Mouse (Mus musculus) kidney, embryonic 16.5 days (tissue): ENCODE results near the gene Supt4a. TPM values are rescaled to one million over a fixed set of nuclear protein-coding genes. Genes with fewer than 3 reads are reported as not detected.
A peak's percentile ranks its signal among the peaks of the same experiment; 100 is the strongest.

Experiments used
- ATAC-seq: fragments of 200-750 bp; cut with Nextera tagmentation; 2 replicates; pipeline ENCODE4 v1.8.0; 2017; ENCODE audit warnings: moderate TSS enrichment; ENCODE audit not compliant: low FRiP score, low TSS enrichment
- H3K27ac ChIP-seq: fragments of 300-500 bp; sonication (generic); 2 replicates; pipeline ENCODE4 v1.5.1; 2014; ENCODE audit warnings: low read length
- H3K27me3 ChIP-seq: fragments of 300-500 bp; sonication (generic); 2 replicates; pipeline ENCODE4 v1.6.1; 2014; ENCODE audit warnings: low read length, control low read depth, mixed read lengths; ENCODE audit not compliant: insufficient read depth
- H3K36me3 ChIP-seq: fragments of 300-500 bp; sonication (generic); 2 replicates; pipeline ENCODE4 v1.6.1; 2014; ENCODE audit warnings: low read length, control low read depth, mixed read lengths; ENCODE audit not compliant: insufficient read depth
- H3K4me1 ChIP-seq: fragments of 300-500 bp; sonication (generic); 2 replicates; pipeline ENCODE4 v1.6.1; 2014; ENCODE audit warnings: low read length, control low read depth, mixed read lengths; ENCODE audit not compliant: insufficient read depth
- H3K4me2 ChIP-seq: fragments of 300-500 bp; sonication (generic); replicated peaks from 2 replicates; pipeline ENCODE4 v1.6.1; 2014; ENCODE audit warnings: low read depth, low read length
- H3K4me3 ChIP-seq: fragments of 300-500 bp; sonication (generic); 2 replicates; pipeline ENCODE4 v1.5.1; 2014; ENCODE audit warnings: mild to moderate bottlenecking, low read length
- H3K9ac ChIP-seq: fragments of 300-500 bp; sonication (generic); replicated peaks from 2 replicates; pipeline ENCODE4 v1.6.1; 2014; ENCODE audit warnings: low read length
- H3K9me3 ChIP-seq: fragments of 300-500 bp; sonication (generic); 2 replicates; pipeline ENCODE4 v1.6.1; 2016; ENCODE audit warnings: low read length, control low read depth
- WGBS: fragments of 180-500 bp; shearing (Covaris S2); extraction: QIAGEN DNeasy Blood & Tissue Kit; methylation state at CpG from one replicate; pipeline ENCODE4 v1.1.7; 2014; 5-methylcytosine and 5-hydroxymethylcytosine counted together
- polyA plus RNA-seq: library from polyadenylated mRNA; unstranded; fragments of >200 nt; fragmentation: Nextera tagmentation; extraction: Ambion mirVana; gene quantifications from 2 replicates; pipeline ENCODE4 v1.2.1, GENCODE M21; 2015

The Supt4a gene
- polyA plus RNA-seq = 156 and 161 TPM in 2 replicates

DNA sequence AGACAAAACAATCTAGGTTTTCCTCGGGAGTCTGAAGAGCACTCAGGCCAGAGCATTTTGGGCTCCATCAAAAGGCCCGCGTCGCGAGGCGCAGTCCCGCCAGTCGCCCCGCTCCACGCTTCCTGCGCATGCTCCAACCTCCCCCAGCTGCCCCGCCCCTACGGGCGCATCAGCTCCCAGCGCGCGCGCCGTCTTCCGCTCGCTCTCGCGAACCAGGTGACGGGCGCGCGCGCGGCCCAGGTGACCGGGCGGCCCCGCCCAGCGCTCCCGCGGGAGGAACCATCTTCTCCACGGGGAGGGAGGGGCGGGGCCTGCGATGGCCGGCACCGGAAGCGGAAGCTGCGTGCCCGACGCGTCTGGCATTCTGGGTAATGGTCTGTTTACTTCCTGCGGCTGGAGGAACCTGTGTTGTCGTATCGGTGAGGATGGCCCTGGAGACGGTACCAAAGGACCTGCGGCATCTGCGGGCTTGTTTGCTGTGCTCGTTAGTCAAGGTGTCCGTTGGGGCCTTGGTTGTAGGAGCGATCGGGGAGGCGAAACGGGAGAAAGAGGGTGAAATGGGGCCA, at the start of gene Supt4a:
TSS of gene Supt4a (plus strand) at position 378 of the 566 bp plus-strand sequence.
- Histone ChIP-seq H3K4me1 (peaks cover 12% of the 10 kb centered on the region; the same call in 1 of the 2 replicates), H3K9me3 (no peaks in the 10 kb centered on the region), H3K27me3 (no peaks in the 10 kb centered on the region), H3K27ac (peak within 1 kb of the TSS; percentile 80), H3K9ac (peak within 1 kb of the TSS; percentile 86), H3K4me2 (peak within 1 kb of the TSS; percentile 74), H3K4me3 (peak within 1 kb of the TSS; percentile 68), H3K36me3 (peaks cover 24% of the 10 kb centered on the region)
- under 1% methylated on average over 57 of the region's 57 CpGs for WGBS
- ATAC-seq = peak; percentile 94

DNA sequence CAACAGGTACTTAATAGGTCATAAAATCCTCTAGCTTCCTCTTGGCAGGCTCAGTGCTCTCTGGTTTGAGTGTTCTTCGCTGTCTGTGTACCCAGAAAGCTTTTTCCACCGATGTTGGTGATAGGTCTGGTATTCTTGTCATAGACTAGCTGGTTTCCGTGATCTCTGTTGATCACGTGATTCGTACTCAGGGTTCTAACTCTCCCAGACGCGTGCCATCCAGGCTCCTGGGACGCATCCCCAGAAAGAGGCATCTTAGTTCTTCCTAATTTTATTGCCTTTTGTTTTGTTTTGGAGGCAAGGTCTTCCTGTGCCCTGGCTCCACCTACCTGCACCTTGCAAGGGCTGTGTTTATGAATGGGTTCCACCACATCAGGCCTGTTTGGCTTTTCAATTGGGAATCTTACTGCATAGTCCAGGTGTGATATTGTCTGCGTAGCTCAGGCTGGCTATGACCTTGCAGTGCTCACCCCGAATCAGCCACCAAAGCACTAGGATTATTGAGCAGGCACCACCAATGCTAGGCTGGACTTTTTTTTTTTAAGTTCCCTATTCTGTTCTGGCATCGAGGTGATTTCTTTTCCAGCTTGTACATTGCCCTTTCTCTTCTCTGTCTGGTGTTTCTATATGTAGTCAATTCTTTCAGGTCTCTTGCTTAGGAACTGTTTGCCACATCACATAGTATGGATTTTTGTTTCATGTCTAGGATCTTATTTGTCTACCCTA, 48.7 kb upstream of the Supt4a start:
- H3K4me2 ChIP-seq = peak overlapping the region; percentile 22; the same call in 1 of the 2 replicates
- peaks cover 35% of the 10 kb centered on the region for H3K4me1 ChIP-seq
- no peak overlapping the region for H3K9ac ChIP-seq
- no peak for ATAC-seq
- H3K4me3 ChIP-seq = no peak overlapping the region
- H3K9me3 ChIP-seq = no peaks in the 10 kb centered on the region
- H3K27ac ChIP-seq = peak overlapping the region; percentile 90
- no peaks in the 10 kb centered on the region for H3K36me3 ChIP-seq
- H3K27me3 ChIP-seq = no peaks in the 10 kb centered on the region
- WGBS = 63% methylated on average over 11 of the region's 11 CpGs

DNA sequence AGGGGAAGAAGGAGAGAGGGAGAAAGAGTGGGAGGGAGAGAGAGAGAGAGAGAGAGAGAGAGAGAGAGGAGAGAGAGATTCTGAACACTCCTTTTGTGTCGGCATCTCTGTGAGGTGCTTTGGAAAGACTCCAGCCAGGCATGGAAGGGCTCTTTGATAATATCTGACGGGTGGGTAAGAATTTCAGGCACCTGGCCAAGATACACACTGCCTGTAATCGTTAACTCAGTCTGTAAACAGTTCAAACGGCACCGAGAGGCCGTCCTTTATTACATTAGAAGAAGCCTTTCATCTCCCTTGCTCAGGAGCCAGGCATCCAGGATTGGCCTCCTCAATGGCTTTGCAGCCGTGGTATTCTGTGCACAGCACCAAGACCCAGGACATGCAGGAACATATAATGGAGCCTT, 47.9 kb upstream of the Supt4a start:
- 1% methylated on average over 7 of the region's 7 CpGs for WGBS
- Histone ChIP-seq H3K4me3 (no peak overlapping the region), H3K27me3 (no peaks in the 10 kb centered on the region), H3K4me2 (peak overlapping the region; percentile 32; the same call in 1 of the 2 replicates), H3K27ac (peak overlapping the region; percentile 90), H3K9me3 (no peaks in the 10 kb centered on the region), H3K36me3 (no peaks in the 10 kb centered on the region), H3K9ac (no peak overlapping the region), H3K4me1 (peaks cover 35% of the 10 kb centered on the region)
- ATAC-seq = peak; percentile 92

DNA sequence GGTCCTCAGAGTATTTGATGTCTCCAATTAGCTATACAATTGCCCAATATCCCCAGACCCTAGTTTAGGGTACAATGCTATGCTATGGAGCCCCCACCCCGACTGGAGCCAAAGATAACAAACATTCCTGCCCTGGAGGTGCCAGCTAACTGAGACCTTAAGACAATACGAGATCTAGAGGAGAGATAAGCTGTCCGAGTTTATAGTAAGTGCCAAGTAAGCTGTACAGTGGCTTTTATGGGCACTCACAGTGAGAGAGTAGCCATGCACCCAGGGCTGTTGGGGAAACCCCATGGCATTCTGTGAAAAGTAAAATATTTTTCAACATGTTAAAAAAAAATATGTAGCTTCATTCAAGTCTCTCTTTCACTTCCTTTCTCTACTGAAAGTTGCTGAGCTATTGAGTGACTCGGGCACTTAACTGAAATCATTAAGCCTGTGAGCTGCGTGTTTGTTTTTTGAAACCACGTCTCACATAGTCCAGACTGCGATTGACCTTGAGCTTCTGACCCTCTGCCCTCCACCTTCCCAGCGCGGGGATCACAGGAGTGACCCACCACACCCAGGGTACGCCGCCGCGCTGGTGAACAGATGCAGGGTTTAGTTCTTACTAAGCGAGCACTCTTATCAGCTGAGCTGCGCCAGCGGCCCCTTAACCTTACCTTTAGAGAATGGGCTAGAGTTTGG, 47.2 kb upstream of the Supt4a start:
- H3K4me1 ChIP-seq = peaks cover 35% of the 10 kb centered on the region
- no peaks in the 10 kb centered on the region for H3K27me3 ChIP-seq
- peak; percentile 44; the same call in 1 of the 2 replicates for ATAC-seq
- H3K4me2 ChIP-seq = peak overlapping the region; percentile 32
- 45% methylated on average over 16 of the region's 16 CpGs for WGBS
- peak overlapping the region; percentile 90 for H3K27ac ChIP-seq
- H3K9me3 ChIP-seq = no peaks in the 10 kb centered on the region
- H3K9ac ChIP-seq = 0 out of 2 replicates have a peak overlapping the region, but pooled peaks have one; percentile 14
- no peak overlapping the region for H3K4me3 ChIP-seq
- H3K36me3 ChIP-seq = no peaks in the 10 kb centered on the region

DNA sequence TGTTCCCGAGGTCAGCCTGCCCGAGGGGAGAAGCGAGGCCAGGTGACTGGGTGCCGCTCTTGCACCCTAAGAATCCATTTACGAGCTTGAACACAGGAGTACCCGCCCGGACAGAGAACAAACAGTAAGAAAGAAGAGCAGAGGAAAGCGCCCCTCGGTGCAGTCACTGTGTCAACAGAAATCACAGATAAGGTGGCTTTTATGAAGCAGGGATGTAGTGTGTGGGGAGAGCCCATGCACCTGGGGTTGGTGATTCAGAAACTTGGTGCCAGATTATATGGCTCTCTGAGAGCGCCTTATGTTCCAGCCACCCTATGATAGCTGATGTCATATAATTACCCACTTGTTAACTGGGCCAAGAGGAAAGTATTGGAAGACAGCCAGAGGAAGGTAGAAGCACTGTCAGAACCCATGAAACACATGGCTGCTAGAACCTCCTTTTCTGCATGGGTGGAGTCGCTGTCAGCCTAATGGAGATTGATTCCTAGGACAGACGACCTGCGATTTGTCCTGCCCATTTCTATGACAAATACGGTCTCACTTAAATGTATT, 40.1 kb upstream of the Supt4a start:
- no peaks in the 10 kb centered on the region for H3K27me3 ChIP-seq
- H3K4me1 ChIP-seq = no peaks in the 10 kb centered on the region
- ATAC-seq = no peak
- no peaks in the 10 kb centered on the region for H3K9me3 ChIP-seq
- WGBS = 58% methylated on average over 14 of the region's 14 CpGs
- no peak overlapping the region for H3K4me3 ChIP-seq
- H3K27ac ChIP-seq = no peak overlapping the region
- no peaks in the 10 kb centered on the region for H3K36me3 ChIP-seq
- H3K4me2 ChIP-seq = no peak overlapping the region
- no peak overlapping the region for H3K9ac ChIP-seq

DNA sequence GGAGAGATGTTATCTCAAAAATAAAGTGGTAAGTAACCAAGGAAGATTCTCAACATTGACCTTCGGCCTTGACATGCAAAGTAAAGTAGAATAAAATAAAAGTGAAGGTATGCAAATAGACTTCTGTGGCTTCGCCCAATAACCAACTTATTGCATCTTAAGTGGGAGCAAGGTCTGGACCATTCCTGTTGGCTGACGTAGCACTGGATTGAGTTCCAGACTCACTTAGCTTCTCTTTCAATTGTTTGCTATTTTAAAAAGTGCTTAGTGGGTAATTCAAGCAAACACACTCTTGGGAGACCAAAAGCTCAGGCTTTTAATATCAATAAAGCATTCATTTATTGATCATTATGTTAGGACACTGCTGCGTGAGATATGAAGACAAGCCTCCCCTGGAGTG, 39.2 kb upstream of the Supt4a start:
- H3K4me3 ChIP-seq = no peak overlapping the region
- WGBS = 94% methylated on average over 4 of the region's 4 CpGs
- no peaks in the 10 kb centered on the region for H3K9me3 ChIP-seq
- H3K36me3 ChIP-seq = no peaks in the 10 kb centered on the region
- H3K4me2 ChIP-seq = no peak overlapping the region
- H3K27ac ChIP-seq = no peak overlapping the region
- no peak overlapping the region for H3K9ac ChIP-seq
- no peaks in the 10 kb centered on the region for H3K27me3 ChIP-seq
- no peaks in the 10 kb centered on the region for H3K4me1 ChIP-seq
- ATAC-seq = no peak

DNA sequence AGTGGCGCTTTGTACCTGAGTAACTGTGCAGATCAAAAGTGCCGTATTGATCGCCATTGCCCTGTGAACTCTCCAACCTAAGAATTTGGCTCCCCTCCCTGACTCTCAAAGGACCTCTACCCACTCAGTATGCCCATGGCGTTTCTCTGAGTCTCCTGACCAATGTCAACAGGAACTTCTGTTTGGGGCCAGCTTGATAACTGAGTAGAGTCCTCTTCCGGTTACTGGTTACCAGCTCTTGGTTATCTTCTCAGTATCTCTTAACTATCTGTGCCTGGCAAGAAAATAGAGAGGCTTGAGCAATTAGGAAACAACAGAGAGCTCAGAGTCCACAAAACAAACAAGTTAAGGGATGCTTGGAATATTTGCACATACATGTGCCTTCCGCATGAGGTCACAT, 36.2 kb upstream of the Supt4a start:
- no peak overlapping the region for H3K27ac ChIP-seq
- H3K4me3 ChIP-seq = no peak overlapping the region
- ATAC-seq = no peak

DNA sequence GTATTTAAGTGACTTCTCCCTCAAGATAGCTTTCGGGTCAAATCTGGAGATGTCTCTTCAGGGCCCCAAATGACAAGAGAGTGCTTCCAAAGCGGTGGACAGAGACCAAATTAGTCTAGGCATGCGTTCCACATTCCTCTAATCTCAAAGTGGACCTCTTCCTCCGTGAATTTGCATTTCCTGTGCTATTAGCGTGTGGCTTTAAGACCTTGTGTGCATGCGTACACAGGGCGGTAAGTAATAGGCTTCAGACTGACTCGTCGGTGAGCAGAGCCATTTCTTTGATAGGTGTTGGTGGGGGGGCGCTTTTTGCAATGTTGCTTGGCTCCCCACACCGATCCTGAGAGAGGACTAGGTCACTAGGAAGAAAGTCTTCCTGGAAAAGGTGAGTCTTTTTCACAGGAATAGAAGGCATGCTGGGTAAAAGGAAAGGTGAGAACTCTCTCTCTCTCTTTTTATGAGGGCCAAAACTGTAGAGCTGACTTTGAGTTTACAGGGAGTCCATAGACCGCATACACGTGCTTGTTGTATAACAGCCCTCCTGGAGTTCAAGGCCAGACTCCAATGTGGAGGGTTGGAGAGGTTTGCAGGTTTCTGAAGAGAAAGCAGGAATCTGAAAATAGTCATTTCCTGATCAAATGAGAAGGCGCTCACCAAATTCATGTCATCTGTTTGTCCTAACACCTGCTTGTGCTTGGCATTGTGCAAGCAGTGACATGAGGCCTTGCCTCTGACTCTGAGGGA, 35.3 kb upstream of the Supt4a start:
- Histone ChIP-seq H3K4me1 (peaks cover 4% of the 10 kb centered on the region; the same call in 1 of the 2 replicates), H3K36me3 (no peaks in the 10 kb centered on the region), H3K9me3 (no peaks in the 10 kb centered on the region), H3K4me2 (no peak overlapping the region), H3K27me3 (no peaks in the 10 kb centered on the region), H3K27ac (no peak overlapping the region), H3K4me3 (no peak overlapping the region), H3K9ac (no peak overlapping the region)
- no peak for ATAC-seq
- WGBS = 74% methylated on average over 14 of the region's 14 CpGs

More for the DNA sequence above, 36.2 kb upstream of the Supt4a start:
- Histone ChIP-seq H3K27me3 (no peaks in the 10 kb centered on the region), H3K4me2 (no peak overlapping the region), H3K4me1 (peaks cover 4% of the 10 kb centered on the region; the same call in 1 of the 2 replicates), H3K9ac (no peak overlapping the region), H3K9me3 (no peaks in the 10 kb centered on the region), H3K36me3 (no peaks in the 10 kb centered on the region)
- 73% methylated on average over 6 of the region's 6 CpGs for WGBS

DNA sequence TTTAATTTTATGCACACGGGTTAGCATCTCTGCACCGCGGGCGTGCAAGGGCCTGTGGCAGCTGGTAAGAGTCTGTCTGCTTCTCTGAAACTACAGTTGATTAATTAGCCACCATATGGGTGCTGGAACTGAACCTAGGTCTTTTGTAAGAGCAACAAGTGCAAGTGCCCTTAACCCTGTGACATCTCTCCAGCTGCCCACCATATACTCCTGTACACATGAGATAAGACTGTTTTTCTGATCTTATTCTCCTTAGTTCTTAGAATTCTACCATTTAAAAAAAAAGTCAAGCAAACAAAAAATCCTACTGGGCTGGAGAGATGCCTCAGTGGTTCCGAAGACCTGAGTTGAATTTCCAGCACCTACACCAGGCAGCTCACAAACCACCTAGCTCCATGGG, 33.7 kb upstream of the Supt4a start:
- Histone ChIP-seq H3K9me3 (no peaks in the 10 kb centered on the region), H3K4me1 (peaks cover 4% of the 10 kb centered on the region; the same call in 1 of the 2 replicates), H3K4me3 (no peak overlapping the region), H3K4me2 (no peak overlapping the region), H3K9ac (no peak overlapping the region), H3K36me3 (no peaks in the 10 kb centered on the region), H3K27ac (no peak overlapping the region), H3K27me3 (no peaks in the 10 kb centered on the region)
- WGBS = 83% methylated on average over 5 of the region's 5 CpGs
- ATAC-seq = no peak
